Mouse (Mus musculus) adrenal gland, adult 2 months (tissue): ENCODE data around the gene Rfxank. TPM values are rescaled to one million over a fixed set of nuclear protein-coding genes. Genes with fewer than 3 reads are reported as not detected.

Experiments
- DNase-seq: peaks from one replicate; pipeline ENCODE4 v3.0.0; 2021
- microRNA-seq, 2 experiments: library from miRNA; unstranded; fragments of <30 nt; microRNA quantifications; one replicate each; pipeline ENCODE4 v1.2.0; 2021
- polyA plus RNA-seq: library from polyadenylated mRNA; depleted of rRNA; stranded (reverse); fragments of >200 nt; gene quantifications from 2 replicates; pipeline ENCODE4 v1.2.3, GENCODE M21; 2012; rRNA removed
- total RNA-seq, 2 experiments: library from RNA; stranded (reverse); gene quantifications; 2 replicates each; pipeline ENCODE4 v1.2.3; 2021

Rfxank gene
- total and polyA plus RNA-seq, 3 experiments: 15.4 to 18.0 (median 16.6) TPM

GRCm38 (mm10) chr8:70110451-70110850 is 28.5 kb downstream of the Rfxank start:
- no peak for DNase-seq

GRCm38 (mm10) chr8:70104922-70105321 is 34.0 kb downstream of the Rfxank start:
- no peak for DNase-seq

- DNase-seq: no peak
Observed at GRCm38 (mm10) chr8:70104506-70104905, 34.4 kb downstream of the Rfxank start.

- DNase-seq: no peak
Observed at GRCm38 (mm10) chr8:70100241-70100640, 38.7 kb downstream of the Rfxank start.

GRCm38 (mm10) chr8:70099276-70099675 is 39.7 kb downstream of the Rfxank start:
- no peak for DNase-seq

GRCm38 (mm10) chr8:70092786-70093185 is 46.2 kb downstream of the Rfxank start:
- DNase-seq: no peak

GRCm38 (mm10) chr8:70089296-70089960 is 49.5 kb downstream of the Rfxank start:
- DNase-seq: no peak

- peak; percentile 50 for DNase-seq
Observed at GRCm38 (mm10) chr8:70087836-70088650, 50.9 kb downstream of the Rfxank start.

GRCm38 (mm10) chr8:70087237-70087636 is 51.7 kb downstream of the Rfxank start:
- DNase-seq: no peak

- no peak for DNase-seq
Observed at GRCm38 (mm10) chr8:70086151-70086550, 52.8 kb downstream of the Rfxank start.

- peak; percentile 21 for DNase-seq
Observed at GRCm38 (mm10) chr8:70084191-70085065, 54.5 kb downstream of the Rfxank start.

- peak; percentile 78 for DNase-seq
Observed at GRCm38 (mm10) chr8:70083285-70083684, 55.7 kb downstream of the Rfxank start, which contains the start of gene Hapln4. Gene Hapln4, plus strand, starts transcription at chr8:70083457.

- DNase-seq: no peak
Observed at GRCm38 (mm10) chr8:70081976-70082375, 57.0 kb downstream of the Rfxank start.

Small RNA genes within 50 kb of the gene (microRNA-seq; reads per million reads assigned to microRNA genes)
- 0 reads per million in 2 experiments for gene Mir7066

Other genes starting within 250 kb of the Rfxank start
- gene Tssk6, start 237.0 kb downstream of the Rfxank start, total RNA-seq: under 1 TPM; 0.35 to 0.66 TPM
- 1.3 and 2.0 TPM in 2 replicates for gene Tssk6, start 237.0 kb downstream of the Rfxank start, polyA plus RNA-seq
- 100 to 1,000 TPM; 160 to 215 TPM for gene Ndufa13, start 236.6 kb downstream of the Rfxank start, total RNA-seq
- gene Ndufa13, start 236.6 kb downstream of the Rfxank start, polyA plus RNA-seq: 83.3 and 99.4 TPM in 2 replicates
- gene Yjefn3, start 236.4 kb downstream of the Rfxank start, total RNA-seq: 1 to 10 TPM; 1.9 to 4.2 TPM
- gene Yjefn3, start 236.4 kb downstream of the Rfxank start, polyA plus RNA-seq: 6.6 and 10.8 TPM in 2 replicates
- gene Gatad2a, start 142.8 kb downstream of the Rfxank start, total RNA-seq: 100 to 1,000 TPM; 102 to 116 TPM
- gene Gatad2a, start 142.8 kb downstream of the Rfxank start, polyA plus RNA-seq: 92.3 and 105 TPM in 2 replicates
- gene Mau2, start 96.4 kb downstream of the Rfxank start, total RNA-seq: 10 to 100 TPM; 51.1 to 53.3 TPM
- 98.2 and 114 TPM in 2 replicates for gene Mau2, start 96.4 kb downstream of the Rfxank start, polyA plus RNA-seq
- 10 to 100 TPM; 28.7 to 32.8 TPM for gene Sugp1, start 96.3 kb downstream of the Rfxank start, total RNA-seq
- 6.6 and 7.5 TPM in 2 replicates for gene Sugp1, start 96.3 kb downstream of the Rfxank start, polyA plus RNA-seq
- 1 to 10 TPM in 1 of 2 experiments, under 1 TPM in 1; 0.86 to 1.6 TPM for gene Tm6sf2, start 66.2 kb downstream of the Rfxank start, total RNA-seq
- gene Tm6sf2, start 66.2 kb downstream of the Rfxank start, polyA plus RNA-seq: 3.2 and 4.1 TPM in 2 replicates
- gene Hapln4, start 55.7 kb downstream of the Rfxank start, total RNA-seq: under 1 TPM; 0.43 to 0.59 TPM
- 0.20 and 0.33 TPM in 2 replicates for gene Hapln4, start 55.7 kb downstream of the Rfxank start, polyA plus RNA-seq
- under 1 TPM; 0.24 to 0.26 TPM for gene Ncan, start 18.3 kb downstream of the Rfxank start, total RNA-seq
- 0.89 and 1.3 TPM in 2 replicates for gene Ncan, start 18.3 kb downstream of the Rfxank start, polyA plus RNA-seq
- gene Nr2c2ap, start 7.8 kb downstream of the Rfxank start, total RNA-seq: 10 to 100 TPM; 19.1 to 20.0 TPM
- gene Nr2c2ap, start 7.8 kb downstream of the Rfxank start, polyA plus RNA-seq: 11.9 and 12.4 TPM in 2 replicates
- 10 to 100 TPM; 57.1 to 57.8 TPM for gene Borcs8, start 345 bp upstream of the Rfxank start, total RNA-seq
- 70.4 and 84.8 TPM in 2 replicates for gene Borcs8, start 345 bp upstream of the Rfxank start, polyA plus RNA-seq
- under 1 TPM; 0.45 to 0.63 TPM for gene Mef2b, start 557 bp upstream of the Rfxank start, total RNA-seq
- gene Mef2b, start 557 bp upstream of the Rfxank start, polyA plus RNA-seq: 1.5 and 2.2 TPM in 2 replicates
- gene Tmem161a, start 33.2 kb upstream of the Rfxank start, total RNA-seq: 10 to 100 TPM; 66.5 to 74.0 TPM
- gene Tmem161a, start 33.2 kb upstream of the Rfxank start, polyA plus RNA-seq: 277 and 300 TPM in 2 replicates
- 10 to 100 TPM; 40.9 to 49.3 TPM for gene Slc25a42, start 73.2 kb upstream of the Rfxank start, total RNA-seq
- 72.6 and 85.8 TPM in 2 replicates for gene Slc25a42, start 73.2 kb upstream of the Rfxank start, polyA plus RNA-seq
- 10 to 100 TPM; 31.8 to 31.9 TPM for gene Sugp2, start 95.1 kb upstream of the Rfxank start, total RNA-seq
- gene Sugp2, start 95.1 kb upstream of the Rfxank start, polyA plus RNA-seq: 34.8 and 36.2 TPM in 2 replicates
- gene Armc6, start 95.3 kb upstream of the Rfxank start, total RNA-seq: 10 to 100 TPM; 10.8 to 11.5 TPM
- 17.4 and 21.2 TPM in 2 replicates for gene Armc6, start 95.3 kb upstream of the Rfxank start, polyA plus RNA-seq
- 10 to 100 TPM; 16.0 to 21.8 TPM for gene Homer3, start 143.7 kb upstream of the Rfxank start, total RNA-seq
- gene Homer3, start 143.7 kb upstream of the Rfxank start, polyA plus RNA-seq: 56.8 and 68.4 TPM in 2 replicates
- gene Ddx49, start 163.3 kb upstream of the Rfxank start, total RNA-seq: 10 to 100 TPM; 57.7 to 69.5 TPM
- gene Ddx49, start 163.3 kb upstream of the Rfxank start, polyA plus RNA-seq: 53.3 and 62.5 TPM in 2 replicates
- gene Cope, start 163.4 kb upstream of the Rfxank start, total RNA-seq: 100 to 1,000 TPM; 203 to 233 TPM
- gene Cope, start 163.4 kb upstream of the Rfxank start, polyA plus RNA-seq: 491 and 579 TPM in 2 replicates
- 1 to 10 TPM; 2.5 to 3.8 TPM for gene Cers1, start 176.6 kb upstream of the Rfxank start, total RNA-seq
- gene Cers1, start 176.6 kb upstream of the Rfxank start, polyA plus RNA-seq: 4.9 and 5.2 TPM in 2 replicates
- gene Gdf1, start 190.7 kb upstream of the Rfxank start, total RNA-seq: under 1 TPM in 1 of 2 experiments, not detected in 1; 0.41 TPM
- 7.9 and 9.8 TPM in 2 replicates for gene Gdf1, start 190.7 kb upstream of the Rfxank start, polyA plus RNA-seq
- 10 to 100 TPM; 60.0 to 60.5 TPM for gene Upf1, start 214.1 kb upstream of the Rfxank start, total RNA-seq
- gene Upf1, start 214.1 kb upstream of the Rfxank start, polyA plus RNA-seq: 45.1 and 53.3 TPM in 2 replicates
- under 1 TPM; 0.14 to 0.35 TPM for gene Comp, start 234.4 kb upstream of the Rfxank start, total RNA-seq
- 0.38 and 0.44 TPM in 2 replicates for gene Comp, start 234.4 kb upstream of the Rfxank start, polyA plus RNA-seq